Mouse (Mus musculus): ENCODE measurements around the gene Gm45062. TPM values are rescaled to one million over a fixed set of nuclear protein-coding genes. Genes with fewer than 3 reads are reported as not detected.

Gm45062 gene
- polyA plus RNA-seq, 1 experiment from 2014 or later: 9.2 TPM

GRCm38 (mm10) chr6:8352533-8353168 lies 93.4 kb downstream of the Gm45062 start:
- Histone ChIP-seq H3K36me3 (no peaks in the 10 kb centered on the region), H3K27ac (ENCODE audit: poor library complexity, severe bottlenecking) (no peak overlapping the region), H3K9ac (no peak overlapping the region), H3K4me1 (replicated peaks) (no peaks in the 10 kb centered on the region; the same call in 1 of the 2 replicates), H3K4me3 (no peak overlapping the region), H3K9me3 (replicated peaks) (no peaks in the 10 kb centered on the region), H3K27me3 (replicated peaks) (no peaks in the 10 kb centered on the region), H3K4me2 (no peak overlapping the region)
- no peak for ATAC-seq (ENCODE audit: insufficient number of reproducible peaks, low FRiP score)
- 79% methylated on average over 12 of the region's 12 CpGs for WGBS

- no peak overlapping the region for H3K9ac ChIP-seq
- no peak overlapping the region for H3K4me2 ChIP-seq
- no peaks in the 10 kb centered on the region; the same call in 1 of the 2 replicates for H3K4me1 ChIP-seq (replicated peaks)
- no peaks in the 10 kb centered on the region for H3K27me3 ChIP-seq (replicated peaks)
- no peak for ATAC-seq (ENCODE audit: insufficient number of reproducible peaks, low FRiP score)
- WGBS: 82% methylated on average over 4 of the region's 4 CpGs
- H3K4me3 ChIP-seq: no peak overlapping the region
- no peaks in the 10 kb centered on the region for H3K9me3 ChIP-seq (replicated peaks)
- H3K36me3 ChIP-seq: no peaks in the 10 kb centered on the region
- H3K27ac ChIP-seq (ENCODE audit: poor library complexity, severe bottlenecking): no peak overlapping the region
Measured at GRCm38 (mm10) chr6:8353461-8353860, 94.2 kb downstream of the Gm45062 start.

- no peak for ATAC-seq (ENCODE audit: insufficient number of reproducible peaks, low FRiP score)
- H3K27ac ChIP-seq (ENCODE audit: poor library complexity, severe bottlenecking): no peak overlapping the region
- H3K4me2 ChIP-seq: no peak overlapping the region
- H3K4me3 ChIP-seq: no peak overlapping the region
- H3K9me3 ChIP-seq (replicated peaks): no peaks in the 10 kb centered on the region
- no peaks in the 10 kb centered on the region for H3K27me3 ChIP-seq (replicated peaks)
- 75% methylated on average over 4 of the region's 4 CpGs for WGBS
- no peaks in the 10 kb centered on the region; the same call in 1 of the 2 replicates for H3K4me1 ChIP-seq (replicated peaks)
- H3K36me3 ChIP-seq: no peaks in the 10 kb centered on the region
- no peak overlapping the region for H3K9ac ChIP-seq
Measured at GRCm38 (mm10) chr6:8354846-8355245, 95.6 kb downstream of the Gm45062 start.

DNA sequence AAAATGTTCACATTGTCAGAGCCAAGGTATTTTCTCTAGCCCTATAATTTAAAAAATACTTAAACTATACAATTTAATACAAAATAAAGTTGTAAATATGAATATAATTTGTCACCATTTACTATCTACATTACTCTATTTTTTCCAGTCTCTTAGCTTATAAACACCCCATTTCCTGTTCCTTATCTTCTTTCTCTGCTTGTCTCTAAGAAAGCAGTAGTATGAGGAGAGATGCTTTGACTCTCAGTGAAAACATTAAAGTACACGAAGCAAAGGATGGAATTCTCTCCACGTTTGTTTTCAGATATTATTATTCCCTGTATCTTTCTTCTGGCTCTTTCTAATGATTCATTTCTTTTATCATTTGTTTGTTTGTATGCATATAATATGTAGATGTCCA lies 99.0 kb downstream of the Gm45062 start:
- Histone ChIP-seq H3K9ac (no peak overlapping the region), H3K36me3 (no peaks in the 10 kb centered on the region), H3K4me1 (replicated peaks) (no peaks in the 10 kb centered on the region; the same call in 1 of the 2 replicates), H3K4me2 (no peak overlapping the region), H3K27me3 (replicated peaks) (no peaks in the 10 kb centered on the region), H3K9me3 (replicated peaks) (no peaks in the 10 kb centered on the region), H3K27ac (ENCODE audit: poor library complexity, severe bottlenecking) (no peak overlapping the region), H3K4me3 (no peak overlapping the region)
- ATAC-seq (ENCODE audit: insufficient number of reproducible peaks, low FRiP score): no peak
- WGBS: 39% methylated on average over 2 of the region's 2 CpGs

DNA sequence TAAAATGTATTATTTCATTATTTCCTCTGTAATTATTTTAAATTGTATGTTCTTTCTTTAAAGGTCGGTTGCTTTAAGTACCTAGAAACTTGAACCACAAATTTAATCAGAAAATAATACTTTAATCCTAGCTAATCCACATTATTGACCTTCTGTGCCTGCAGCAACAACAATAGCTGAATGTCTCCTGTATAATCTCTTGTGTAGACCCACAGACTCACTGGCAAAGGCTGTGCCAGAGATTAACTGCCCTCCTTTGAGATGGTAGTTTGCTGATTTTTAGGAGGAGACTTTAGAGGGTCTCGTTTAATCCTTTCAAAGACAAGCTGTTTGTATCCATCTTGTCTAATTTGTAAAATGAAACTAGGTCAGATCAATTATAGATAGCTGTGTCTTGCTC lies 99.5 kb downstream of the Gm45062 start:
- no peaks in the 10 kb centered on the region; the same call in 1 of the 2 replicates for H3K4me1 ChIP-seq (replicated peaks)
- WGBS: 71% methylated on average over 2 of the region's 2 CpGs

DNA sequence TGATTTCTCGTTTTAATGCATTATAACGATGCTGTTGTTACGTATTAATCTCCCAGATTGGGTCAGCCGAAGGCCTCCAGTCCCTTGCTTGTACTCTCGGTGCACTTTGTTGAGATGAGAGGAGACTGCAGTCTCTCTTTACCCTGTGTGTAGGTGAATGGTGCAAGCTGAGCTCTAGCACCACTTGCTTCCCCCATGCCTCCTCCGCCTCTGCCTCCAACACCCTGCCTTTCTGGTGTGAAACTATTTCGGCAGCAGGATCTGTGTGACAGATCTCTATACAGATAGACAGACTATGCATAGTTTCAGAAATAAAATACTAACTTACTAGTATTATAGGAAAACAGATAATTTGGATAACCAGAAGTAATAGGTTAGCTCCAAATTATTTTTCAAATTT lies 101.6 kb downstream of the Gm45062 start:
- Histone ChIP-seq H3K9ac (no peak overlapping the region), H3K27me3 (replicated peaks) (no peaks in the 10 kb centered on the region), H3K27ac (ENCODE audit: poor library complexity, severe bottlenecking) (no peak overlapping the region), H3K4me1 (replicated peaks) (no peaks in the 10 kb centered on the region), H3K9me3 (replicated peaks) (no peaks in the 10 kb centered on the region), H3K4me2 (no peak overlapping the region), H3K4me3 (no peak overlapping the region), H3K36me3 (peaks cover 4% of the 10 kb centered on the region; the same call in 1 of the 2 replicates)
- WGBS: 80% methylated on average over 7 of the region's 7 CpGs
- ATAC-seq (ENCODE audit: insufficient number of reproducible peaks, low FRiP score): no peak

More for the DNA sequence above, 99.5 kb downstream of the Gm45062 start:
- H3K9me3 ChIP-seq (replicated peaks): no peaks in the 10 kb centered on the region
- ATAC-seq (ENCODE audit: insufficient number of reproducible peaks, low FRiP score): no peak
- H3K4me3 ChIP-seq: no peak overlapping the region
- no peak overlapping the region for H3K4me2 ChIP-seq
- no peaks in the 10 kb centered on the region for H3K27me3 ChIP-seq (replicated peaks)
- H3K9ac ChIP-seq: no peak overlapping the region
- H3K27ac ChIP-seq (ENCODE audit: poor library complexity, severe bottlenecking): no peak overlapping the region
- H3K36me3 ChIP-seq: no peaks in the 10 kb centered on the region

- H3K4me3 ChIP-seq: no peak overlapping the region
- no peak overlapping the region for H3K27ac ChIP-seq (ENCODE audit: poor library complexity, severe bottlenecking)
- 66% methylated on average over 12 of the region's 12 CpGs for WGBS
- no peaks in the 10 kb centered on the region for H3K27me3 ChIP-seq (replicated peaks)
- no peak overlapping the region for H3K4me2 ChIP-seq
- H3K4me1 ChIP-seq (replicated peaks): no peaks in the 10 kb centered on the region
- ATAC-seq (ENCODE audit: insufficient number of reproducible peaks, low FRiP score): no peak
- H3K9ac ChIP-seq: no peak overlapping the region
- no peaks in the 10 kb centered on the region for H3K9me3 ChIP-seq (replicated peaks)
- H3K36me3 ChIP-seq: peaks cover 4% of the 10 kb centered on the region; the same call in 1 of the 2 replicates
Measured at GRCm38 (mm10) chr6:8364033-8364756, 104.9 kb downstream of the Gm45062 start.

GRCm38 (mm10) chr6:8364757-8365150 lies 105.5 kb downstream of the Gm45062 start:
- Histone ChIP-seq H3K9me3 (replicated peaks) (no peaks in the 10 kb centered on the region), H3K27me3 (replicated peaks) (no peaks in the 10 kb centered on the region), H3K36me3 (peaks cover 4% of the 10 kb centered on the region; the same call in 1 of the 2 replicates), H3K4me3 (no peak overlapping the region), H3K9ac (no peak overlapping the region), H3K4me2 (no peak overlapping the region), H3K4me1 (replicated peaks) (no peaks in the 10 kb centered on the region), H3K27ac (ENCODE audit: poor library complexity, severe bottlenecking) (no peak overlapping the region)
- ATAC-seq (ENCODE audit: insufficient number of reproducible peaks, low FRiP score): no peak
- WGBS: 84% methylated on average over 11 of the region's 11 CpGs

DNA sequence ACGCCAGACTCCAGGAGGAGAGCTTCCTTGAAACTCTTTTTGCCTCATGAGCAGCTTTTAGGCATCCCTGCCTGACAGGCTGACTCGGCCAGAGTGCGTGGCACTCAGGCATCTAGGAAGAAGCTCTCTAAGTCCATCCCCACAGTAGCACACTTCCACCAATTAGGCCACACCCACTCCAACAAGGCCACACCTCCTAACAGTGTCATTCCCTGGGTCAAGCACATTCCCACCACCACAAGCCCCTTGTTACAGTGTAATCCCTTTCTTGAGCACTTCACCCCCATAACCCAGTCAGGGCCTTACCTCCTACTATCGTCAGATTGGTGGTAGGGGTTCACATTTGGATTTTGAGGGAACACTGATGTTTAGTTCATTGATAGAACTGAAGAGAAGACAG lies 108.4 kb downstream of the Gm45062 start:
- no peak for ATAC-seq (ENCODE audit: insufficient number of reproducible peaks, low FRiP score)
- Histone ChIP-seq H3K27me3 (replicated peaks) (no peaks in the 10 kb centered on the region), H3K27ac (ENCODE audit: poor library complexity, severe bottlenecking) (no peak overlapping the region), H3K9me3 (replicated peaks) (no peaks in the 10 kb centered on the region), H3K9ac (no peak overlapping the region), H3K4me2 (no peak overlapping the region), H3K4me1 (replicated peaks) (no peaks in the 10 kb centered on the region), H3K36me3 (peaks cover 4% of the 10 kb centered on the region; the same call in 1 of the 2 replicates), H3K4me3 (no peak overlapping the region)
- WGBS: 93% methylated on average over 4 of the region's 4 CpGs

GRCm38 (mm10) chr6:8368198-8368864 lies 109.1 kb downstream of the Gm45062 start:
- peaks cover 4% of the 10 kb centered on the region; the same call in 1 of the 2 replicates for H3K36me3 ChIP-seq
- H3K27me3 ChIP-seq (replicated peaks): no peaks in the 10 kb centered on the region
- H3K9me3 ChIP-seq (replicated peaks): no peaks in the 10 kb centered on the region
- H3K27ac ChIP-seq (ENCODE audit: poor library complexity, severe bottlenecking): no peak overlapping the region
- ATAC-seq (ENCODE audit: insufficient number of reproducible peaks, low FRiP score): no peak
- no peaks in the 10 kb centered on the region for H3K4me1 ChIP-seq (replicated peaks)
- no peak overlapping the region for H3K4me3 ChIP-seq
- no peak overlapping the region for H3K4me2 ChIP-seq
- 77% methylated on average over 2 of the region's 2 CpGs for WGBS
- H3K9ac ChIP-seq: no peak overlapping the region

- H3K4me3 ChIP-seq: no peak overlapping the region
- H3K9ac ChIP-seq: no peak overlapping the region
- no peaks in the 10 kb centered on the region for H3K27me3 ChIP-seq (replicated peaks)
- 80% methylated on average over 3 of the region's 3 CpGs for WGBS
- no peak overlapping the region for H3K4me2 ChIP-seq
- H3K4me1 ChIP-seq (replicated peaks): no peaks in the 10 kb centered on the region; the same call in 1 of the 2 replicates
- H3K9me3 ChIP-seq (replicated peaks): no peaks in the 10 kb centered on the region
- 0 out of 2 replicates have a peak, but pooled peaks cover under 1% of the 10 kb centered on the region for H3K36me3 ChIP-seq
- ATAC-seq (ENCODE audit: insufficient number of reproducible peaks, low FRiP score): no peak
- no peak overlapping the region for H3K27ac ChIP-seq (ENCODE audit: poor library complexity, severe bottlenecking)
Measured at GRCm38 (mm10) chr6:8370624-8371023, 111.4 kb downstream of the Gm45062 start.

Measured in heart, embryonic 12.5 days (tissue).